Mouse (Mus musculus): ENCODE results near the gene Map3k4. TPM values are rescaled to one million over a fixed set of nuclear protein-coding genes. Genes with fewer than 3 reads are reported as not detected.
"Not testable (repeated sequence)": the region's sequence is repeated elsewhere in the genome, so short reads cannot be mapped to it uniquely, and the experiment has no call there.

The Map3k4 gene
- polyA plus RNA-seq, 1 experiment: 17.6 TPM

GRCm38 (mm10) chr17:12304658-12305057 is 13.9 kb downstream of the Map3k4 start:
- no peaks in the 10 kb centered on the region for H3K36me3 ChIP-seq (ENCODE audit: control insufficient read depth, insufficient read depth, low read length)
- H3K27ac ChIP-seq (ENCODE audit: insufficient read depth, low read depth, low read length): no peak overlapping the region
- H3K4me3 ChIP-seq (ENCODE audit: insufficient read depth, low read depth, low read length): no peak overlapping the region
- DNase-seq: no peak
- H3K27me3 ChIP-seq (replicated peaks; ENCODE audit: control insufficient read depth, insufficient read depth, low read length): no peaks in the 10 kb centered on the region
- WGBS: 93% methylated on average over 6 of the region's 6 CpGs
- H3K4me1 ChIP-seq (ENCODE audit: control insufficient read depth, insufficient read depth, low read length): peaks cover 14% of the 10 kb centered on the region
- TF ChIP-seq POLR2A (IDR thresholded peaks at IDR 0.05; ENCODE audit: low read depth, low read length): no peak
- TF ChIP-seq CTCF (conservative IDR thresholded peaks at IDR 0.05; ENCODE audit: insufficient read depth, insufficient read length, low read depth, low read length): no peak

GRCm38 (mm10) chr17:12300896-12301706 is 17.5 kb downstream of the Map3k4 start:
- Histone ChIP-seq H3K27me3 (replicated peaks; ENCODE audit: control insufficient read depth, insufficient read depth, low read length) (no peaks in the 10 kb centered on the region), H3K4me1 (ENCODE audit: control insufficient read depth, insufficient read depth, low read length) (peaks cover 24% of the 10 kb centered on the region), H3K36me3 (ENCODE audit: control insufficient read depth, insufficient read depth, low read length) (no peaks in the 10 kb centered on the region), H3K27ac (ENCODE audit: insufficient read depth, low read depth, low read length) (no peak overlapping the region), H3K4me3 (ENCODE audit: insufficient read depth, low read depth, low read length) (no peak overlapping the region)
- DNase-seq: peak; percentile 77
- TF ChIP-seq POLR2A (IDR thresholded peaks at IDR 0.05; ENCODE audit: low read depth, low read length) (no peak), CTCF (conservative IDR thresholded peaks at IDR 0.05; ENCODE audit: insufficient read depth, insufficient read length, low read depth, low read length) (peak; percentile 97)
- 45% methylated on average over 3 of the region's 3 CpGs for WGBS

- no peaks in the 10 kb centered on the region for H3K27me3 ChIP-seq (replicated peaks; ENCODE audit: control insufficient read depth, insufficient read depth, low read length)
- H3K36me3 ChIP-seq (ENCODE audit: control insufficient read depth, insufficient read depth, low read length): no peaks in the 10 kb centered on the region
- TF ChIP-seq CTCF (conservative IDR thresholded peaks at IDR 0.05; ENCODE audit: insufficient read depth, insufficient read length, low read depth, low read length): no peak
- no peak for TF ChIP-seq POLR2A (IDR thresholded peaks at IDR 0.05; ENCODE audit: low read depth, low read length)
- DNase-seq: peak; percentile 59
- 64% methylated on average over 14 of the region's 14 CpGs for WGBS
- H3K27ac ChIP-seq (ENCODE audit: insufficient read depth, low read depth, low read length): no peak overlapping the region
- H3K4me3 ChIP-seq (ENCODE audit: insufficient read depth, low read depth, low read length): no peak overlapping the region
- peaks cover 26% of the 10 kb centered on the region for H3K4me1 ChIP-seq (ENCODE audit: control insufficient read depth, insufficient read depth, low read length)
Observed at GRCm38 (mm10) chr17:12300127-12300675, 18.4 kb downstream of the Map3k4 start.

- 80% methylated on average over 7 of the region's 7 CpGs for WGBS
- Histone ChIP-seq H3K4me1 (ENCODE audit: control insufficient read depth, insufficient read depth, low read length) (peaks cover 34% of the 10 kb centered on the region), H3K36me3 (ENCODE audit: control insufficient read depth, insufficient read depth, low read length) (no peaks in the 10 kb centered on the region), H3K27me3 (replicated peaks; ENCODE audit: control insufficient read depth, insufficient read depth, low read length) (no peaks in the 10 kb centered on the region), H3K4me3 (ENCODE audit: insufficient read depth, low read depth, low read length) (no peak overlapping the region), H3K27ac (ENCODE audit: insufficient read depth, low read depth, low read length) (no peak overlapping the region)
- DNase-seq: no peak
- no peak for TF ChIP-seq POLR2A (IDR thresholded peaks at IDR 0.05; ENCODE audit: low read depth, low read length)
Observed at GRCm38 (mm10) chr17:12299371-12299770, 19.2 kb downstream of the Map3k4 start.

GRCm38 (mm10) chr17:12297978-12298377 is 20.6 kb downstream of the Map3k4 start:
- no peak overlapping the region for H3K4me3 ChIP-seq (ENCODE audit: insufficient read depth, low read depth, low read length)
- 63% methylated on average over 4 of the region's 4 CpGs for WGBS
- peak; percentile 77 for DNase-seq

GRCm38 (mm10) chr17:12297292-12297691 is 21.3 kb downstream of the Map3k4 start:
- no peaks in the 10 kb centered on the region for H3K36me3 ChIP-seq (ENCODE audit: control insufficient read depth, insufficient read depth, low read length)
- peaks cover 47% of the 10 kb centered on the region for H3K4me1 ChIP-seq (ENCODE audit: control insufficient read depth, insufficient read depth, low read length)
- H3K27ac ChIP-seq (ENCODE audit: insufficient read depth, low read depth, low read length): no peak overlapping the region
- H3K4me3 ChIP-seq (ENCODE audit: insufficient read depth, low read depth, low read length): no peak overlapping the region
- WGBS: 54% methylated on average over 7 of the region's 7 CpGs
- H3K27me3 ChIP-seq (replicated peaks; ENCODE audit: control insufficient read depth, insufficient read depth, low read length): no peaks in the 10 kb centered on the region
- peak; percentile 46 for DNase-seq
- TF ChIP-seq POLR2A (IDR thresholded peaks at IDR 0.05; ENCODE audit: low read depth, low read length): no peak
- TF ChIP-seq CTCF (conservative IDR thresholded peaks at IDR 0.05; ENCODE audit: insufficient read depth, insufficient read length, low read depth, low read length): no peak

More at GRCm38 (mm10) chr17:12297978-12298377, 20.6 kb downstream of the Map3k4 start:
- Histone ChIP-seq H3K27ac (ENCODE audit: insufficient read depth, low read depth, low read length) (peak overlapping the region; percentile 4; the same call in 1 of the 2 replicates), H3K36me3 (ENCODE audit: control insufficient read depth, insufficient read depth, low read length) (no peaks in the 10 kb centered on the region), H3K4me1 (ENCODE audit: control insufficient read depth, insufficient read depth, low read length) (peaks cover 45% of the 10 kb centered on the region), H3K27me3 (replicated peaks; ENCODE audit: control insufficient read depth, insufficient read depth, low read length) (no peaks in the 10 kb centered on the region)
- TF ChIP-seq CTCF (conservative IDR thresholded peaks at IDR 0.05; ENCODE audit: insufficient read depth, insufficient read length, low read depth, low read length) (no peak), POLR2A (IDR thresholded peaks at IDR 0.05; ENCODE audit: low read depth, low read length) (no peak)

GRCm38 (mm10) chr17:12295926-12296325 is 22.7 kb downstream of the Map3k4 start:
- not testable (repeated sequence) for H3K36me3 ChIP-seq (ENCODE audit: control insufficient read depth, insufficient read depth, low read length); H3K27ac ChIP-seq (ENCODE audit: insufficient read depth, low read depth, low read length); H3K27me3 ChIP-seq (replicated peaks; ENCODE audit: control insufficient read depth, insufficient read depth, low read length); DNase-seq; H3K4me3 ChIP-seq (ENCODE audit: insufficient read depth, low read depth, low read length)
- H3K4me1 ChIP-seq (ENCODE audit: control insufficient read depth, insufficient read depth, low read length): peaks cover 49% of the 10 kb centered on the region
- WGBS: 98% methylated on average over 5 of the region's 5 CpGs
